Comparison of ENCODE assay signal across 21 mouse cellular contexts in genomic region chr16:43931502-43931901, GRCm38 (mm10). TPM values are rescaled to one million over a fixed set of nuclear protein-coding genes. Genes with fewer than 3 reads are reported as not detected.
DNase-seq lines count a peak whose midpoint lies in the region; ATAC-seq lines count a peak whose summit lies in the region.
"Had no signal": no experiment of that assay in that cellular context is flagged by ENCODE, and none has a peak within 500 bp of the region (broad histone marks: within the 10 kb centered on the region; RNA-seq: fewer than 3 reads in every experiment).

No protein-coding gene starts in this region.

- no peak overlapping the region for H3K9ac ChIP-seq in hindbrain, embryonic 16.5 days (ENCODE audit: low read depth, low read length)
- H3K9ac ChIP-seq in hindbrain, embryonic 11.5 days (ENCODE audit: low read depth, low read length) = no peak overlapping the region
- H3K9ac ChIP-seq in neural tube, embryonic 15.5 days (replicated peaks) = no peak overlapping the region
- H3K9ac ChIP-seq: hindbrain, embryonic 12.5 days had no signal

- DNase-seq in cerebellum, postnatal 10 days = peak; percentile 48 to 50
- DNase-seq in cerebellum, adult 8-10 months = no peak
- DNase-seq in hindbrain, embryonic 11.5 days (ENCODE audit: low spot score) = no peak
- peak; percentile 49 for DNase-seq in layer of hippocampus, adult 9-11 months
- DNase-seq in layer of hippocampus, postnatal 25 days (ENCODE audit: extremely low spot score in 1 of 2, low spot score in 1 of 2) = no peak
- DNase-seq: adrenal gland, postnatal 10 days; cerebellum, adult 11 months; cerebellum, postnatal 25 days; embryo, embryonic 11 days; gastrocnemius, postnatal 25 days; kidney, postnatal 36 days; liver; lung, postnatal 10 days; midbrain, embryonic 14.5 days; thymus, postnatal 14 days had no signal

- no peaks in the 10 kb centered on the region for H3K4me1 ChIP-seq in hindbrain, embryonic 16.5 days (ENCODE audit: control insufficient read depth, insufficient read depth, low read depth, low read length)
- H3K4me1 ChIP-seq in hindbrain, embryonic 11.5 days (replicated peaks; ENCODE audit: control insufficient read depth, insufficient read depth, low read length) = no peaks in the 10 kb centered on the region
- H3K4me1 ChIP-seq in neural tube, embryonic 15.5 days = peaks cover 15% of the 10 kb centered on the region
- H3K4me1 ChIP-seq: hindbrain, embryonic 12.5 days had no signal

- ATAC-seq in hindbrain, embryonic 16.5 days = peak; percentile 48
- ATAC-seq in hindbrain, embryonic 11.5 days (ENCODE audit: low FRiP score) = no peak
- peak; percentile 85 for ATAC-seq in neural tube, embryonic 15.5 days (ENCODE audit: low FRiP score)
- no peak for ATAC-seq in megakaryocyte-erythroid progenitor cell, adult 5-6 weeks (replicated peaks; ENCODE audit: low FRiP score, low TSS enrichment, poor library complexity, severe bottlenecking)
- ATAC-seq: intestine, postnatal 0 days; Patski had no signal

- H3K27me3 ChIP-seq in hindbrain, embryonic 16.5 days (replicated peaks; ENCODE audit: control insufficient read depth, insufficient read depth, low read length) = no peaks in the 10 kb centered on the region
- H3K27me3 ChIP-seq in hindbrain, embryonic 11.5 days (ENCODE audit: control insufficient read depth, insufficient read depth, low read length) = no peaks in the 10 kb centered on the region
- H3K27me3 ChIP-seq in neural tube, embryonic 15.5 days (replicated peaks) = no peaks in the 10 kb centered on the region
- H3K27me3 ChIP-seq: hindbrain, embryonic 12.5 days; Patski had no signal

- no peak overlapping the region for H3K4me3 ChIP-seq in hindbrain, embryonic 16.5 days (ENCODE audit: low read length)
- H3K4me3 ChIP-seq in hindbrain, embryonic 11.5 days (ENCODE audit: low read depth, low read length) = no peak overlapping the region
- H3K4me3 ChIP-seq in neural tube, embryonic 15.5 days (replicated peaks) = no peak overlapping the region
- H3K4me3 ChIP-seq: hindbrain, embryonic 12.5 days had no signal

- H3K4me2 ChIP-seq in hindbrain, embryonic 16.5 days (ENCODE audit: low read length) = no peak overlapping the region
- no peak overlapping the region for H3K4me2 ChIP-seq in hindbrain, embryonic 11.5 days (replicated peaks; ENCODE audit: low read depth, low read length)
- H3K4me2 ChIP-seq in neural tube, embryonic 15.5 days = no peak overlapping the region
- H3K4me2 ChIP-seq: hindbrain, embryonic 12.5 days had no signal

- H3K27ac ChIP-seq in hindbrain, embryonic 16.5 days (ENCODE audit: low read depth, low read length) = no peak overlapping the region; the same call in 1 of the 2 replicates
- H3K27ac ChIP-seq in hindbrain, embryonic 11.5 days (ENCODE audit: low read depth, low read length) = no peak overlapping the region
- H3K27ac ChIP-seq in neural tube, embryonic 15.5 days (replicated peaks) = peak overlapping the region; percentile 73
- H3K27ac ChIP-seq: hindbrain, embryonic 12.5 days had no signal

- H3K9me3 ChIP-seq in hindbrain, embryonic 16.5 days (ENCODE audit: control insufficient read depth, low read length) = no peaks in the 10 kb centered on the region
- H3K9me3 ChIP-seq in hindbrain, embryonic 11.5 days (ENCODE audit: control insufficient read depth, low read length) = no peaks in the 10 kb centered on the region
- no peaks in the 10 kb centered on the region for H3K9me3 ChIP-seq in neural tube, embryonic 15.5 days (replicated peaks)
- H3K9me3 ChIP-seq: hindbrain, embryonic 12.5 days had no signal

- no peaks in the 10 kb centered on the region for H3K36me3 ChIP-seq in hindbrain, embryonic 16.5 days (ENCODE audit: control insufficient read depth, insufficient read depth, low read length)
- no peaks in the 10 kb centered on the region for H3K36me3 ChIP-seq in hindbrain, embryonic 11.5 days (ENCODE audit: control insufficient read depth, insufficient read depth, low read length)
- no peaks in the 10 kb centered on the region for H3K36me3 ChIP-seq in neural tube, embryonic 15.5 days
- H3K36me3 ChIP-seq: hindbrain, embryonic 12.5 days had no signal

- 45% methylated on average over 3 of the region's 3 CpGs for WGBS in hindbrain, embryonic 16.5 days
- WGBS in hindbrain, embryonic 11.5 days = 78% methylated on average over 3 of the region's 3 CpGs
- WGBS in neural tube, embryonic 15.5 days = 12% methylated on average over 3 of the region's 3 CpGs

RNA-seq across cellular contexts. Expression of gene Qtrt2, which starts 4.9 kb away (rescaled TPM):
- 17.6 and 18.9 TPM in 2 replicates for polyA plus RNA-seq in hindbrain, embryonic 16.5 days (2015; fragmentation: Nextera tagmentation; extraction: Ambion mirVana)
- polyA plus RNA-seq in hindbrain, embryonic 11.5 days (2014; fragmentation: Nextera tagmentation; extraction: Ambion mirVana) = 35.9 and 42.2 TPM in 2 replicates
- total RNA-seq in layer of hippocampus, postnatal 25 days (2021) = 10 to 100 TPM; 26.8 to 40.8 TPM
- 17.8 and 19.3 TPM in 2 replicates for polyA plus RNA-seq in neural tube, embryonic 15.5 days (2015; fragmentation: Nextera tagmentation; extraction: Ambion mirVana)
- total RNA-seq in megakaryocyte-erythroid progenitor cell, adult 5-6 weeks (2014; fragmentation: Nextera tagmentation) = 27.8 and 34.7 TPM in 2 replicates
- 59.7 and 76.6 TPM in 2 replicates for total RNA-seq in megakaryocyte-erythroid progenitor cell, adult 5-6 weeks (2017)

RNA-seq across cellular contexts. Expression of gene Ccdc191, which starts 41.9 kb away (rescaled TPM):
- 6.7 and 8.9 TPM in 2 replicates for polyA plus RNA-seq in hindbrain, embryonic 16.5 days (2015; fragmentation: Nextera tagmentation; extraction: Ambion mirVana)
- 12.6 and 18.4 TPM in 2 replicates for polyA plus RNA-seq in hindbrain, embryonic 11.5 days (2014; fragmentation: Nextera tagmentation; extraction: Ambion mirVana)
- 1 to 10 TPM; 4.0 to 4.2 TPM for total RNA-seq in layer of hippocampus, postnatal 25 days (2021)
- 6.6 and 7.2 TPM in 2 replicates for polyA plus RNA-seq in neural tube, embryonic 15.5 days (2015; fragmentation: Nextera tagmentation; extraction: Ambion mirVana)
- 8.3 and 8.8 TPM in 2 replicates for total RNA-seq in megakaryocyte-erythroid progenitor cell, adult 5-6 weeks (2014; fragmentation: Nextera tagmentation)
- 13.8 and 14.5 TPM in 2 replicates for total RNA-seq in megakaryocyte-erythroid progenitor cell, adult 5-6 weeks (2017)

RNA-seq across cellular contexts. Expression of gene Zdhhc23, which starts 48.1 kb away (rescaled TPM):
- 3.4 and 3.8 TPM in 2 replicates for polyA plus RNA-seq in hindbrain, embryonic 16.5 days (2015; fragmentation: Nextera tagmentation; extraction: Ambion mirVana)
- 0.28 and 1.3 TPM in 2 replicates for polyA plus RNA-seq in hindbrain, embryonic 11.5 days (2014; fragmentation: Nextera tagmentation; extraction: Ambion mirVana)
- total RNA-seq in layer of hippocampus, postnatal 25 days (2021) = 10 to 100 TPM; 40.5 to 54.2 TPM
- polyA plus RNA-seq in neural tube, embryonic 15.5 days (2015; fragmentation: Nextera tagmentation; extraction: Ambion mirVana) = 3.1 and 3.4 TPM in 2 replicates
- total RNA-seq in megakaryocyte-erythroid progenitor cell, adult 5-6 weeks (2014; fragmentation: Nextera tagmentation) = 0.87 and 3.0 TPM in 2 replicates
- 0.80 and 1.6 TPM in 2 replicates for total RNA-seq in megakaryocyte-erythroid progenitor cell, adult 5-6 weeks (2017)

Comparison
In these comparisons a context has a peak if more than half of its experiments do, and no peak if none do; other contexts are left out.
1. DNase-seq: peak in cerebellum, postnatal 10 days (2 of 2) and layer of hippocampus, adult 9-11 months (single experiment); none in cerebellum, adult 8-10 months (single experiment), hindbrain, embryonic 11.5 days (single experiment) and layer of hippocampus, postnatal 25 days (0 of 2).
2. ATAC-seq: peak in hindbrain, embryonic 16.5 days (single experiment) and neural tube, embryonic 15.5 days (single experiment); none in hindbrain, embryonic 11.5 days (single experiment) and megakaryocyte-erythroid progenitor cell, adult 5-6 weeks (single experiment).